Mouse (Mus musculus): ENCODE measurements around the gene Krtcap3. TPM values are rescaled to one million over a fixed set of nuclear protein-coding genes. Genes with fewer than 3 reads are reported as not detected.

Krtcap3 gene
- polyA plus RNA-seq (2015; fragmentation: Nextera tagmentation; extraction: Ambion mirVana) = 3.6 and 4.5 TPM in 2 replicates

GRCm38 (mm10) chr5:31251541-31252101 lies at the start of gene Krtcap3:
TSS of gene Krtcap3 (plus strand) at chr5:31251691.

GRCm38 (mm10) chr5:31201742-31202590 lies 49.5 kb upstream of the Krtcap3 start, which contains the start of gene Zfp513:
TSS of gene Zfp513 (minus strand) at chr5:31202303.

GRCm38 (mm10) chr5:31220448-31221303 lies 30.8 kb upstream of the Krtcap3 start, which contains the start of gene Ppm1g:
TSS of gene Ppm1g (minus strand) at chr5:31220687.

GRCm38 (mm10) chr5:31240637-31241521 lies 10.6 kb upstream of the Krtcap3 start, which contains the start of the genes Nrbp1 and Gm9970:
TSS of gene Nrbp1 (plus strand) at chr5:31240864.
TSS of gene Gm9970 (minus strand) at chr5:31241232.

GRCm38 (mm10) chr5:31290521-31291360 lies 39.2 kb downstream of the Krtcap3 start, which contains the start of gene Ift172:
TSS of gene Ift172 (minus strand) at chr5:31291116.

GRCm38 (mm10) chr5:31295606-31296141 lies 44.2 kb downstream of the Krtcap3 start, which contains the start of gene Fndc4:
TSS of gene Fndc4 (minus strand) at chr5:31296080.

GRCm38 (mm10) chr5:31297047-31297757 lies 45.7 kb downstream of the Krtcap3 start, which contains the start of gene Gckr:
TSS of gene Gckr (plus strand) at chr5:31297443.

Other genes with a start within 250 kb of the Krtcap3 start
- gene Atraid, start 203.4 kb upstream of the Krtcap3 start, polyA plus RNA-seq (2015; fragmentation: Nextera tagmentation; extraction: Ambion mirVana) = 349 and 399 TPM in 2 replicates
- 5.9 and 7.6 TPM in 2 replicates for gene Slc5a6, start 202.8 kb upstream of the Krtcap3 start, polyA plus RNA-seq (2015; fragmentation: Nextera tagmentation; extraction: Ambion mirVana)
- 3.8 and 4.5 TPM in 2 replicates for gene Cad, start 196.9 kb upstream of the Krtcap3 start, polyA plus RNA-seq (2015; fragmentation: Nextera tagmentation; extraction: Ambion mirVana)
- not detected in 2 replicates for gene Dnajc5g, start 145.4 kb upstream of the Krtcap3 start, polyA plus RNA-seq (2015; fragmentation: Nextera tagmentation; extraction: Ambion mirVana)
- 0.29 and 2.7 TPM in 2 replicates for gene Slc30a3, start 143.5 kb upstream of the Krtcap3 start, polyA plus RNA-seq (2015; fragmentation: Nextera tagmentation; extraction: Ambion mirVana)
- gene Trim54, start 135.0 kb upstream of the Krtcap3 start, polyA plus RNA-seq (2015; fragmentation: Nextera tagmentation; extraction: Ambion mirVana) = 1.3 TPM in 1 of 2 replicates, not detected in the other
- not detected in 2 replicates for gene Ucn, start 112.9 kb upstream of the Krtcap3 start, polyA plus RNA-seq (2015; fragmentation: Nextera tagmentation; extraction: Ambion mirVana)
- gene Mpv17, start 97.4 kb upstream of the Krtcap3 start, polyA plus RNA-seq (2015; fragmentation: Nextera tagmentation; extraction: Ambion mirVana) = 73.8 and 79.7 TPM in 2 replicates
- 0.49 and 1.2 TPM in 2 replicates for gene Gm29609, start 71.8 kb upstream of the Krtcap3 start, polyA plus RNA-seq (2015; fragmentation: Nextera tagmentation; extraction: Ambion mirVana)
- 27.2 and 38.0 TPM in 2 replicates for gene Gtf3c2, start 71.5 kb upstream of the Krtcap3 start, polyA plus RNA-seq (2015; fragmentation: Nextera tagmentation; extraction: Ambion mirVana)
- 84.0 and 115 TPM in 2 replicates for gene Snx17, start 58.5 kb upstream of the Krtcap3 start, polyA plus RNA-seq (2015; fragmentation: Nextera tagmentation; extraction: Ambion mirVana)
- gene Eif2b4, start 58.3 kb upstream of the Krtcap3 start, polyA plus RNA-seq (2015; fragmentation: Nextera tagmentation; extraction: Ambion mirVana) = 43.1 and 45.6 TPM in 2 replicates
- 6.1 and 10.5 TPM in 2 replicates for gene Zfp513, start 49.4 kb upstream of the Krtcap3 start, polyA plus RNA-seq (2015; fragmentation: Nextera tagmentation; extraction: Ambion mirVana)
- gene Ppm1g, start 31.0 kb upstream of the Krtcap3 start, polyA plus RNA-seq (2015; fragmentation: Nextera tagmentation; extraction: Ambion mirVana) = 55.4 and 77.7 TPM in 2 replicates
- gene Nrbp1, start 10.8 kb upstream of the Krtcap3 start, polyA plus RNA-seq (2015; fragmentation: Nextera tagmentation; extraction: Ambion mirVana) = 108 and 122 TPM in 2 replicates
- gene Gm9970, start 10.5 kb upstream of the Krtcap3 start, polyA plus RNA-seq (2015; fragmentation: Nextera tagmentation; extraction: Ambion mirVana) = 1.1 and 1.3 TPM in 2 replicates
- 11.5 and 15.1 TPM in 2 replicates for gene Ift172, start 39.4 kb downstream of the Krtcap3 start, polyA plus RNA-seq (2015; fragmentation: Nextera tagmentation; extraction: Ambion mirVana)
- 14.4 and 20.9 TPM in 2 replicates for gene Fndc4, start 44.4 kb downstream of the Krtcap3 start, polyA plus RNA-seq (2015; fragmentation: Nextera tagmentation; extraction: Ambion mirVana)
- gene Gckr, start 45.8 kb downstream of the Krtcap3 start, polyA plus RNA-seq (2015; fragmentation: Nextera tagmentation; extraction: Ambion mirVana) = 1.1 and 1.9 TPM in 2 replicates
- 23.4 and 26.2 TPM in 2 replicates for gene Zfp512, start 200.7 kb downstream of the Krtcap3 start, polyA plus RNA-seq (2015; fragmentation: Nextera tagmentation; extraction: Ambion mirVana)
- not detected in 2 replicates for gene 4930548H24Rik, start 234.0 kb downstream of the Krtcap3 start, polyA plus RNA-seq (2015; fragmentation: Nextera tagmentation; extraction: Ambion mirVana)
- gene Gpn1, start 243.1 kb downstream of the Krtcap3 start, polyA plus RNA-seq (2015; fragmentation: Nextera tagmentation; extraction: Ambion mirVana) = 21.0 and 32.6 TPM in 2 replicates